Mouse (Mus musculus) thymus, adult 18-20 months (tissue): ENCODE results near the gene Mslnl.
A peak's percentile ranks its signal among the peaks of the same experiment; 100 is the strongest.

Source experiments
- DNase-seq, 2 experiments: peaks; one replicate each; pipeline ENCODE4 v3.0.0; 2022; ENCODE audit warnings: mixed read lengths in 2 of 2

The Mslnl gene

DNA sequence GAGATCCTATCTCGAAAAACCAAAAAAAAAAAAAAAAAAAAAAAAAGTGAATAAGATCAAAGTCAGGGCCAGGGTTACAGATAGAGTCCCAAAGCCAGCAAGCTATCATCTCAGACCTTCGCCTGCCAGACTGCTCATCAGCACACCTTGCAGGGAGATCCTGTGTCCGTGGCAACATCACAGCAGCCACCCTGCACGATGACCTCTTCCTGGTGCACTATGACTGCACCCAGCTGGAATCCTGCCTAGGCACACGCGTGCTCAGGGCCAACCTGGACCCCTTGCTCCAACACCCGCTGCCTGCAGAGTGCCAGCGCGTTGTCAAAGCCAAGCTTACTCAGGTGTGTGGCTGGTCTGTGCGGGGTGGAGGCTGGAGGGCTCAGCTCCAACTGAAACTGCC lies 8.5 kb downstream of the Mslnl start:
- DNase-seq: no peak

GRCm38 (mm10) chr17:25748238-25748637 lies 12.4 kb downstream of the Mslnl start:
- no peak for DNase-seq

GRCm38 (mm10) chr17:25749314-25749713 lies 13.5 kb downstream of the Mslnl start:
- no peak for DNase-seq

GRCm38 (mm10) chr17:25751446-25751845 lies 15.6 kb downstream of the Mslnl start:
- no peak for DNase-seq

GRCm38 (mm10) chr17:25754241-25754640 lies 18.4 kb downstream of the Mslnl start, which contains the start of gene Msln:
Msln (minus strand) TSS chr17:25754378.
- DNase-seq: no peak

DNA sequence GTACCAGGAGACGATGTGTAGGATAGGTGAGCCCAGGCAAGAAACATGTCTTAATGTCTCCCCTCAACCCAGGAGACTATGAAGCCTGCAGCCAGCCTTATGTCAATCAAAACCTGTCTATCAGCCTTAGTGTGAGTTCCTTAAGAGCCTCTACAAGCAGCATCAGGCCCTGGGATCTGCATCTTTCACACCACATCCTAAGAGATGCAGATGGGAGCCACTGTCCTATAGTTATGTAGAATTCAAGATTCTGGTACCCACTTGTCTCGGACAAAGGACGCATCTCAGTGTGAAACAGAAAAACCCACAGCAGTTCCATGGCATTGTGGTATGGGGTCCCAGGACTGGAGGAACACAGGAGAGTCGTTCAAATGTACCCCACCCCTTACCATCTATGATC lies 19.2 kb downstream of the Mslnl start:
- DNase-seq: no peak

DNA sequence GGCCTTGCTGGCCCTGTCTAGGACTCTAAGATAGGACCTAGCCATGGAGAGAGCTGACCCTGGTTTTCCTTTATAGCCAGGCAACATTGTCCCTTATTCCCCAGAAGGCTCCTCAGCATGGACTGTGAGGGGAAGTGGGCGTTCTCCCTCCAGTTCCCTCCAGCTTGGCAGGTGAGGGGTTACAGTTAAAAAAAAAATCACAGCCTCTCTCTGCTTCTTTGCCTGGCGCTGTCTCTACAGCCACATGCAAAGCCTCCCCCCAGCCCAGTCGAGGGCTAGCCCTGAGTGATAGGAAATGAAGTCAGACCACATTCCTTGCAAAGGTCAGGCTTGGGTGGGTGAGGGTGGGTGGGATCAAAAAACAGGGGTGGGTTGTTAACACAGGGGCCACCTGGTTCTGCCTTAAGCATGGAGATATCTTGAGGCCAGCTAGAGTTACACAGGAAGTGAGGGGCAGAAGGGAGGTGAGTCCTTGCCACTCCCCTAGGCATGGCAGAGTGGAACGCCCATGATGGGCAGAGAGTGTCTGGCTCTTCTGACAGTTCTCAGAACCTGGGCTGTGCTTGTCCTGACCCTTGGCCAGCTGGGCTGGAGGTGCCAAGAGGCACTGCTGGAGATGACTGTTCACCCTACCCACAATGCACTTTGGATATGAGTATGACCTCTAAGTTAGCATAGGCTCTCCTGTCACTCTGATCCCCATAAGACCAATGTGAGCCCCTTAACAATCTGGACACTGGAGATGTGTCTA lies 20.0 kb downstream of the Mslnl start:
- DNase-seq: no peak

DNA sequence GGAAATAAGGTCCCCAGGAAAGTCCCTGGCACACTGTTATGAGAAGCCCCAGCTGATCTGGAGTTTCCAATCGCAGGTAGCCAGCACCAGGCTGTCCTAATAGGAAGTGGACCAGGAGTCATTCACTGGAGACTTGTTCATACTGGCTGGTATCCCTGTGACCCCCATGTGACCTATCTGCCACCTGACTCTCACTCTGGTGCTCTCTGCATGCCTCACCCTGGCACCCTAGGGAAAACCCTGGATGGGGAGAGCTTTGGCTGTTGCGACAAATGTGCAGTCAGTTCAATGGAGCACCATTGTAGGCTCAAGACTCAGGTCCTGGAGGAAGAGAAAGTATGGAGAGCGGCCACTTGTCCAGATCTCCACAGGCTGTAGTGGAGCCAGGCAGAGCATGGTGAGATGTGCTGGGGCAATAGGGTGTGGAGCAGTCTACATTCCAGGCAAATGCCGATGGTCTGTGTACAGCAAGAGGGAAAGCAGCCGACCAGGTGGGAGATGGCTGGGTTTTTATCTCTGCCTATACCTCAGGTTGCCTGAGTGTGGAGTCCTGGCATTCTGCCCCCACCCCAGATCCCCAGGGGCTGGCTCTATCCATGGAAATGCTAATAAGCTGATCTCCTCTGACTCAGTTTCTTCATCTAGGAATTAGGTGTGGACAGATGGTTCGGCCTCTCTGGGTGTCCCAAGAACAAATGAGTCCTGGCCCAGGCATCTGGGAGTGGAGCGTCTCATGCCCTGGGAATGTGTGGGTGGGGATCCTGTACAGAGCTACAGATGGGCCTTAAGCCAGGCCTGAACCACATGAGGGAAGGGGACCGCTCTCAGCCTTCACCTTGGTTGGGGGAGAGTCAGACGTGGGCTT lies 20.8 kb downstream of the Mslnl start:
- no peak for DNase-seq

- DNase-seq: no peak
Observed at GRCm38 (mm10) chr17:25757691-25758090, 21.8 kb downstream of the Mslnl start.

DNA sequence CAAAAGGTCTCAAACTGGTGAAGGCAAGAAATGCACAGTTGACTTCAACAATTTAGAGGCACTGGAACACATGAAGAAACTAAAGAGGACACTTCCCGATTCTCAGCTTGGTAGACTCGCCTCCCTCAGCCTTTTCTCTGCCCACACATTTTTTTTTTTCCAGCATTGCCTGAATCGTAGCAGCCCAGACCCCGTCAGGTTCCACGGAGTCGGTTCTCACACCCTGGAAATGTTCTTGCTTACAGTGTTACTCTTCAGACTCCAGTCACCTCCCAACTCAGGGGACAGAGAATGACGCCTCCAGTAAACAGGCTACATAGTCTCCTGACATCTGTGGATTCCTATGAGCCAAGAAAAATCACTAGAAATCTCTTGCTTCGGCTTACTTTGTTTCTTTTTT lies 24.3 kb downstream of the Mslnl start:
- DNase-seq: no peak

DNA sequence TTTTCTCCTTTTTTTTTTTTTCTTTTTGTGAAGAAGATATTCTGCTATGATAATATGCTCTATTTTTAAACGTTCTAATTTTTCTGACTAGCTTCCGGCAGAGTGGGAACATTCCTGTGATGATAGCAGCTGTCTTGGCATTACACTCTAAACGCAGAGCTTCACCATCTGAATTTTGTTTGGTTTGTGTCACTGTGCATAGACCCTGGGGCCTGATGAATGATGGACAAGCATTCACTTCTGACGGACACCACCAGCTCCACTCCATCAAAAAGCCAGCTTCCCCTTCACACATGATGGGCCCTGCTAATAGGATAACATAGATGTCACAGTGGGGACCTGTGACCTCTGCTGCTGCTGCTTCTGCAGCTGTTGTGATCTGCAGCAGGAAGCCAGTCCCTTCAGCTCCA lies 25.7 kb downstream of the Mslnl start:
- no peak for DNase-seq

- DNase-seq: no peak
Observed at GRCm38 (mm10) chr17:25762591-25762990, 26.7 kb downstream of the Mslnl start.

- no peak for DNase-seq
Observed at GRCm38 (mm10) chr17:25765886-25766285, 30.0 kb downstream of the Mslnl start.

DNA sequence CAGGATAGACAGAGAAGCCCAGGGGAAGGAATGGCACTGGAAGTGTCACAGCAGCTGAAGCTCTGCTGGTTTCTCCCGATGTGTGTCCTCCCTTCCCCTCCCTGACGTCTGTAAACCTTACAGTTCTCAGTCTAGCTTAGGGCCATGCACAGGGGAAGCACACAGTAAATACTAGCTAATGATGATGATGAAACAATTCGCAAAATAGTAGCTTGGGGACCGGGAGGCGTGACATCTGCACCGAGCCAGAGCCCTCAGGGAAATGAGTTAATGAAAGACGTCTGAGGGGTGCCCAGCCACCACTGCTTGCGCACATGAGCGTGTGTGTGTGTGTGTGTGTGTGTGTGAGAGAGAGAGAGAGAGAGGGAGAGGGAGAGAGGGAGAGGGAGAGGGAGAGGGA lies 33.5 kb downstream of the Mslnl start:
- DNase-seq: no peak

DNA sequence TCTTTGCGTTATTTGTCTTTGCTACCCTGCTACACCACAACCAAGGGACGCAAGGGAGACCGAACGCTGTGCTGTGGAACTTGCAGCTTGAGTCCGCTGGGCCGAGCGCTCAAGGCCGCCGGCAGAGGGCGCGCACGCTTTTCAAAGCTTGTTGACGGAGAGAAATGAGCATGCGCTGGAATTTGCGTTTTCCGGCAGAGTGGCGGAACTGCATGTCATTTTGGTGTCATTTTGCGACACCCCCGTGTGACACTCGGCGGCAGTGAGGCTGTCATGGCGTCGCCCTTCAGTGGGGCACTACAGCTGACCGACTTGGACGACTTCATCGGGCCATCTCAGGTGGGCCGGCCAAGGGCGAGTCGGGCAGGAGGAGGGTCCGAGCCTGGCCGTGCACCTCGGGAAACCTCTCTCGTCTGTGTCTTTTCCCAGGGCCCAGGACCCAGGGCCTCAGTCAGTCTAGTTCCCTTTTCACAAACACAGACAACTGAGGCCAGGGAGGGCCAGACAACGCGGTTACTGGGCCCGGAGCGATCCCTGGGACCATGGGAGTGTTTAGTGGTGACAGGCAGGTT lies 37.8 kb downstream of the Mslnl start, which contains the start of gene Narfl:
Gene Narfl (plus strand): TSS at position 228 of the 572 bp plus-strand sequence.
- DNase-seq: peak; percentile 91 to 92

DNA sequence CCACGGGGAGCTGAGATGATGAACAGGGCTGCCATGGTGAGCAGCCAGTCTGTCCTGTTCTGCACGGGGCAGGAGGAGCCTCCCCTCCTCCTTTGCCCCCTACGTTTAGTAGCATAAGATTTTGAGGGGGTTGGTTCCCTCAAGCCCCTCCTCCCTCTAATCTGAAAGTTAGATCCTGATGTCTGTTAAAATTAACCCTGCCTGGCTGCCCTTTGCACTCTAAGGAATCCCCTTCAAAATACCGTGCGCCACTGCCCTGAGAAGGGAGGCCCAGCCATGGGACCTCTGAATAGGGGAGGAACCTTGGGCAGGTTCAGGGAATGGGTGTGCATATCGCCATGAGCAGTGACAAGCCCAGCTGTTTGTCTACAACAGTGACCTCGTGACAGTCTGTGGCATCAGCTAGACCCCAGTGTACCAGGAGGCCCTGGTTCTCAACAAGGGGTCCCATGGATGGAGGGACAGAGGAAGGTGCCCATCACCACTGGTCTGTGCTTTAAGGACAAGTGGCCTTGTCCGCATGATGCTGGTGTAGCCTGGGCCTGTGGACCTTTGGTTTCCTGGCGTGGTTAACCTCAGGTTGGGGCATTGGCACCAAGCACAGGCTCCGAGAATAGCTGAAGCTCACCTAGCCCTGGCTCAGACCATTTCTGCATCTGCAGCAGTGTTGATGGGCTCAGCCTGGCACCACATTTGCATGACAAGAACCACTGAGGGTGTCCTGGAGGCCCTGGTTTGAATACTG lies 39.6 kb downstream of the Mslnl start:
- no peak for DNase-seq

DNA sequence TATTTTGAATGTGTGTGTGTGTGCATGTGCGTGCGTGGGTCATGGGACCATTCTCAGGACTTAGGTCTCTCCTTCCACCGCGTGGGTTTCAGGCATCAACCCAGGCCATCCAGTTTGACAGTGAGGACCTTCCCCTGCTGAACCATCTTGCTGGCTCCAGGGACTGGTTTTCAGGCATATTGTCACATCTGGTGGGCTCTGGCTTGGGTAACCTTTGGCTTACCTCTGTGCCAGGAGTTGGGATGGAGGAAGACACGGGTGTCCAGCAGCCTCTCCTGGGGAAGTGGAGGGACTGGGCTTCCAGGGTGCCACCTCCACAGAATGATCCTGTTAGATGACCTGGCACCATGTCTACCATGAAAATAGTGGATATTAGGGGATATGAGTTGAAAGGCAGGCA lies 42.1 kb downstream of the Mslnl start:
- DNase-seq: no peak

DNA sequence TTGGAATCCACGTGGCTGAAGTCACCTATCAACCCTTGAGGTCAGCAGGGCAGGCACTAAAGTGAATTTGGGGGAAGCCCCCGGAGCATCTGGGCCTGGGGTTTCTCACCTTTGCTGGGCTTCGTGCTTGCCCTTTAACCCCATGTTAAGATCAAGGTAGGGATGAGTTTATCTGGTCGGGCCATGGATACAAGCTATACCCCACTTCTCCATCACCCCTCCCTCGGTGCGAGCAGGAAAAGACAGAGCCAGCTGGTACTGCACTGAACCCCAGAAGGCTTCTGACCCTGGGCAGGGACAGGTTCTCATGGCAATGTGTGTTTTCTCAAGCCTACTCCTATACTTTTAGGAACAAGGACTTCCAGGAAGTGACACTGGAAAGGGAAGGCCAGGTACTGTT lies 45.5 kb downstream of the Mslnl start:
- DNase-seq: no peak

- no peak for DNase-seq
Observed at GRCm38 (mm10) chr17:25783086-25783485, 47.2 kb downstream of the Mslnl start.

- no peak for DNase-seq
Observed at GRCm38 (mm10) chr17:25783861-25784574, 48.2 kb downstream of the Mslnl start.

DNA sequence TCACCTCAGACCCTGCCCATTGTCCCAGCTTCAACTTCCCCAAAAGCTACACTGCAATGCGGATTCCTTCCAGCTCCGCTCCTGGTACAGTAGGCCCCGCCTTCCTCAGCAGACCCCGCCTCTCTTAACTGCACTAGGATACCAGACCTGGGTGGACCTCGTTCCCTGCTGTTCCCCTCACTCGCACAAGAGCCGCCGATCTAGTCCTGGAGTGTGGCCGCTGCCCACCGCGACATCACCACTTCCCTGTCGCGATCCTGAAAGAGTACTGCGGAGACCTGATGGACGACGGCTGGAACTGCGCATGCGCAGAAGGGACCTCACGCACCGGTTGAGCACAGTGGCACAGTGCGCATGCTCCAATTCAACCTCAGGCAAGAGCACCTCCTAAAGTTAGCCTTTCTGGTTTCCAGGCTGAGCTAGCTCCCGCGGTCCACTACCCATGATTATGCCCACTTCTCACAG lies 49.5 kb downstream of the Mslnl start, which contains the start of gene Haghl:
Gene Haghl (minus strand): TSS at position 393 of the 465 bp plus-strand sequence.
- DNase-seq: peak; percentile 89 to 91

- no peak for DNase-seq
Observed at GRCm38 (mm10) chr17:25786280-25786679, 50.4 kb downstream of the Mslnl start, which contains the start of gene Ccdc78. Ccdc78 (plus strand) TSS chr17:25786580.
